Mouse (Mus musculus): ENCODE data around the gene Tbpl2. TPM values are rescaled to one million over a fixed set of nuclear protein-coding genes. Genes with fewer than 3 reads are reported as not detected.

Gene Tbpl2
- polyA plus RNA-seq (2012; rRNA removed): not detected in 2 replicates

DNA sequence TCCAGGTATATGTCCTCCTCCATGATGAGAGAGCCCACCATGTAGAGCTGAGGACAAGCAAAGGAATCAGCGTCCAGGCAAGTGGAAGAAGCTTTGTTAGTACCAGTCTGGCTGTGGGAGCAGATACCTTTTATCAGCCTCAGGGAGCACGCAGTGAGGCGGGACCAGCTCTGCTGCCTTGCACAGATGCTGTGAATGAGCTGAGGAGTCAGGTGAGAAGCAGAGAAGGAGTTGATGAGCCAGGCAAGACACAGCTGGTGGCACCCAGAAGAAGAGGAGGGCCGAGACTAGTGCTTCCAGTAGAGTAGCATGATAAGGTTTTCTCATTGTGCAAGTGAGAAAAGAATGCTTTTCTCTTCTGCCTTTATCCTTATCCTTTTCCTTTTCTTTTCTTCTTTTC, at the start of gene Tbpl2:
Gene Tbpl2 (minus strand): TSS at position 101 of the 400 bp plus-strand sequence.
- Histone ChIP-seq H3K27ac (ENCODE audit: insufficient read depth, low read length) (no peak within 1 kb of the TSS), H3K4me1 (ENCODE audit: control insufficient read depth, insufficient read depth, insufficient read length) (no peaks in the 10 kb centered on the region), H3K36me3 (ENCODE audit: control insufficient read depth, insufficient read depth, low read length) (no peaks in the 10 kb centered on the region), H3K27me3 (ENCODE audit: control insufficient read depth, insufficient read depth, low read length) (no peaks in the 10 kb centered on the region), H3K4me3 (ENCODE audit: extremely low read depth, insufficient read depth, insufficient read length) (no peak within 1 kb of the TSS)
- WGBS: 68% methylated on average over 4 of the region's 4 CpGs
- no peak for DNase-seq (ENCODE audit: low read depth in 1 of 2, low spot score in 2 of 2)
- TF ChIP-seq POLR2A (IDR thresholded peaks at IDR 0.05; ENCODE audit: low read depth, low read length) (no peak), CTCF (IDR thresholded peaks at IDR 0.05; ENCODE audit: extremely low read depth, insufficient read depth, insufficient read length, insufficient replicate concordance) (no peak)

DNA sequence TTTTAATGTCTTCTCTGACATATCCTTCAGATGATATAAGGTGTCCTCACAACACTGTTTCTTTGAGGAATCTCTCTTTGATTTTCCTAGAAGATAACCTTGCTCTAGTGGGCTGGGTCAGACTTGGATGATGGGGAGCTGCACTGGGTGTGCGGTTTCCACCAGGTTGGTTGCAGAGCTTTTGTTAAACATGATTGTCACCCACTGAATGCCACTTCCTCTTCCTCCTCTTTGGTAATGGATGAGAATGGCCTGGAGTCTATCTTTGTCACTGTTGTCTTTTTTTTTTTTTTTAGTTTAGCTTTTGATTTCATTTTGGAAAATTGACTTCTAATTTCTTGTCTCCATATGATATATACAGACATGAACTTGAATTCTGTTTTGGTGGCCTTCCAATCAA, 38.0 kb upstream of the Tbpl2 start:
- DNase-seq (ENCODE audit: low read depth in 1 of 2, low spot score in 2 of 2): no peak
- H3K27ac ChIP-seq (ENCODE audit: insufficient read depth, low read length): no peak overlapping the region
- no peak for TF ChIP-seq POLR2A (IDR thresholded peaks at IDR 0.05; ENCODE audit: low read depth, low read length)
- TF ChIP-seq CTCF (IDR thresholded peaks at IDR 0.05; ENCODE audit: extremely low read depth, insufficient read depth, insufficient read length, insufficient replicate concordance): no peak
- H3K27me3 ChIP-seq (ENCODE audit: control insufficient read depth, insufficient read depth, low read length): no peaks in the 10 kb centered on the region
- no peaks in the 10 kb centered on the region for H3K4me1 ChIP-seq (ENCODE audit: control insufficient read depth, insufficient read depth, insufficient read length)
- 65% methylated on average over 1 of the region's 1 CpGs for WGBS
- H3K36me3 ChIP-seq (ENCODE audit: control insufficient read depth, insufficient read depth, low read length): no peaks in the 10 kb centered on the region
- H3K4me3 ChIP-seq (ENCODE audit: extremely low read depth, insufficient read depth, insufficient read length): no peak overlapping the region

DNA sequence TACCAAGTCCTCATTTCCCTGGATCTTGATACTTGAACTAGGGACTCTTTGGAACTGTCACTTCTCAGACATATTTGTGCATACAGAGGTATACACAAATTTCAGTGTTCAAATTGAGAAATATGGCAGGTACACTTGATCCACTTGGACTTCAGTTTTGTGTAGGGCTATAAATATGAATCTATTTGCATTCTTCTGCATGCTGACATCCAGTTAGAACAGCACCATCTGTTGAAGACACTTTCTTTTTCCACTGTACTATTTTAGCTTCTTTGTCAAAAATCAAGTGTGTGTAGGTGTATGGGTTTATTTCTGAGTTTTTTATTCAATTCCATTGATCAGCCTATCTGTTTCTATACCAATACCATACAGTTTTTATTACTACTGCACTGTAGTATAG, 12.7 kb upstream of the Tbpl2 start:
- Histone ChIP-seq H3K4me3 (ENCODE audit: extremely low read depth, insufficient read depth, insufficient read length) (no peak overlapping the region), H3K27ac (ENCODE audit: insufficient read depth, low read length) (no peak overlapping the region), H3K36me3 (ENCODE audit: control insufficient read depth, insufficient read depth, low read length) (no peaks in the 10 kb centered on the region), H3K4me1 (ENCODE audit: control insufficient read depth, insufficient read depth, insufficient read length) (no peaks in the 10 kb centered on the region), H3K27me3 (ENCODE audit: control insufficient read depth, insufficient read depth, low read length) (no peaks in the 10 kb centered on the region)
- DNase-seq (ENCODE audit: low read depth in 1 of 2, low spot score in 2 of 2): no peak
- TF ChIP-seq CTCF (IDR thresholded peaks at IDR 0.05; ENCODE audit: extremely low read depth, insufficient read depth, insufficient read length, insufficient replicate concordance) (no peak), POLR2A (IDR thresholded peaks at IDR 0.05; ENCODE audit: low read depth, low read length) (no peak)

DNA sequence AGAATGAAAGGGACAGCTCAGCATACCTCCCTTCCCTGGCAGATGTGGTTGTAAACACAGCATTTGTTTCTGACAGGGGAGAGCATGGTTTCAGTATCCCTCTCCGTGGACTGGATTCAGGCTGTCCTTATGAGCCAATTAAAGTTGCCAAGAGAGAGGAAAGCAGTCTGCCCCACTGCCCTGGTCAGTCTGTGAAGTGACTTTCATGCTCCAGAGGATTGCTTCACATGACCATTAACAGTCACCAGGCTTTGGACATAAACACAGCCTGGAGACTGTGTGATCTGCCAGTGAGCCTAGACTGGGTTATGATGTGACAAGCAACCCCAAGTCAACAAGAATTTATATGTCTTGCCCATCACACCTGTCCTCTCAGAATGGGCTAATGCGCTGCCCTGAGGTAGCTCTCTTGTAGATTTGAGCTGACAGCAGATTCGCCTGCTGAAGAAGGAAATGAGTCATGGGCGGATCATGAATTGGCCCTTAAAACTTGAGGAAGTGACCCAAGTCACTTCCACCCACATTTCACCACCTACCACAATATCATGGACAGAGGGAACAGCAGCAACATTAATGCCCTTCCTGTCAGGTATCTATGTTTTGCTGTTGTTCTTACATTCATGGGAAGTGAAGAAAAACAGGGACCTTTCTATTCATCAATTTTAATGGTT, 7.4 kb upstream of the Tbpl2 start:
- WGBS: 61% methylated on average over 4 of the region's 4 CpGs
- no peaks in the 10 kb centered on the region for H3K4me1 ChIP-seq (ENCODE audit: control insufficient read depth, insufficient read depth, insufficient read length)
- no peaks in the 10 kb centered on the region for H3K27me3 ChIP-seq (ENCODE audit: control insufficient read depth, insufficient read depth, low read length)
- H3K36me3 ChIP-seq (ENCODE audit: control insufficient read depth, insufficient read depth, low read length): no peaks in the 10 kb centered on the region
- TF ChIP-seq CTCF (IDR thresholded peaks at IDR 0.05; ENCODE audit: extremely low read depth, insufficient read depth, insufficient read length, insufficient replicate concordance) (no peak), POLR2A (IDR thresholded peaks at IDR 0.05; ENCODE audit: low read depth, low read length) (no peak)
- DNase-seq (ENCODE audit: low read depth in 1 of 2, low spot score in 2 of 2): no peak
- no peak overlapping the region for H3K27ac ChIP-seq (ENCODE audit: insufficient read depth, low read length)
- no peak overlapping the region for H3K4me3 ChIP-seq (ENCODE audit: extremely low read depth, insufficient read depth, insufficient read length)

DNA sequence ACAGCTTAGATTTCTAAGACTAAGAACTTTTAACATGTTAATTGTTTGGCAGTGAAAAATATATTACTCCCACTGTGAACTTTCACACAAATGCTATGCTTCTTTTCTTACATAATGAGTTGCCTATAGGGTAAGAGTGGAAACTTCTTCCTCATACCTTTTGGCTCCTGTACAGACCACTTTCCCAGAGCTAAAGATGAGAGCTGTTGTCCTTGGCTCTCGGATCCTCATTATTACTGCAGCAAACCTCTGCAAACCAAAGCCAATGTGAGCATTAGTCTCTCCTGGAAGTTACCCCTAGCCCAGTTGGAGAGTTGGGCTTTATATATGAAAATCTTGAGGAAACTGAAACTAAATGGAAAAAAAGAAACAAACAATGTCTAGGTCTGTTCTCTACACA, 5.5 kb downstream of the Tbpl2 start:
- DNase-seq (ENCODE audit: low read depth in 1 of 2, low spot score in 2 of 2): no peak

DNA sequence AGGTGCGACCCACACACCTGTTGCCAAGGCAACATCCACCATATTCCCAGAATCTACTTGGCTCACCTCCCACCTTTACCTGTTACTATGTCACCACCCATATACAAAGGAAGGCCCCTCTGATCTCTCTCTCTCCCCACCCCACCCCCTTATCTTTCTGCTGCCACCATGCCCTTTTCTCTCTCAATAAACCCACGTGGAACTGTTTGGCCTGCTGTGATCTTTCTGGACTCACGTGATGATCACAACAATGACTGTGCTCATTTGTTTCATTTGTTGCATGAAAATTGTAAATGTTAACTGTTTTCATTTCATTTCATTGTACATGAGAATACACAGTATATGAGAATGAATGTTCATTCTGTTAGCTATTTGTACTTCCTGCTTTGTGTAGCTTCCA, 45.9 kb downstream of the Tbpl2 start:
- no peaks in the 10 kb centered on the region for H3K36me3 ChIP-seq (ENCODE audit: control insufficient read depth, insufficient read depth, low read length)
- no peak overlapping the region for H3K27ac ChIP-seq (ENCODE audit: insufficient read depth, low read length)
- H3K4me1 ChIP-seq (ENCODE audit: control insufficient read depth, insufficient read depth, insufficient read length): no peaks in the 10 kb centered on the region
- no peaks in the 10 kb centered on the region for H3K27me3 ChIP-seq (ENCODE audit: control insufficient read depth, insufficient read depth, low read length)
- WGBS: 86% methylated on average over 3 of the region's 3 CpGs
- no peak for DNase-seq (ENCODE audit: low read depth in 1 of 2, low spot score in 2 of 2)
- H3K4me3 ChIP-seq (ENCODE audit: extremely low read depth, insufficient read depth, insufficient read length): no peak overlapping the region
- no peak for TF ChIP-seq POLR2A (IDR thresholded peaks at IDR 0.05; ENCODE audit: low read depth, low read length)
- no peak for TF ChIP-seq CTCF (IDR thresholded peaks at IDR 0.05; ENCODE audit: extremely low read depth, insufficient read depth, insufficient read length, insufficient replicate concordance)

More for the DNA sequence above, 5.5 kb downstream of the Tbpl2 start:
- no peak overlapping the region for H3K27ac ChIP-seq (ENCODE audit: insufficient read depth, low read length)
- no peak overlapping the region for H3K4me3 ChIP-seq (ENCODE audit: extremely low read depth, insufficient read depth, insufficient read length)
- no peaks in the 10 kb centered on the region for H3K36me3 ChIP-seq (ENCODE audit: control insufficient read depth, insufficient read depth, low read length)
- TF ChIP-seq CTCF (IDR thresholded peaks at IDR 0.05; ENCODE audit: extremely low read depth, insufficient read depth, insufficient read length, insufficient replicate concordance) (no peak), POLR2A (IDR thresholded peaks at IDR 0.05; ENCODE audit: low read depth, low read length) (no peak)
- H3K27me3 ChIP-seq (ENCODE audit: control insufficient read depth, insufficient read depth, low read length): no peaks in the 10 kb centered on the region
- 77% methylated on average over 1 of the region's 1 CpGs for WGBS
- no peaks in the 10 kb centered on the region for H3K4me1 ChIP-seq (ENCODE audit: control insufficient read depth, insufficient read depth, insufficient read length)

DNA sequence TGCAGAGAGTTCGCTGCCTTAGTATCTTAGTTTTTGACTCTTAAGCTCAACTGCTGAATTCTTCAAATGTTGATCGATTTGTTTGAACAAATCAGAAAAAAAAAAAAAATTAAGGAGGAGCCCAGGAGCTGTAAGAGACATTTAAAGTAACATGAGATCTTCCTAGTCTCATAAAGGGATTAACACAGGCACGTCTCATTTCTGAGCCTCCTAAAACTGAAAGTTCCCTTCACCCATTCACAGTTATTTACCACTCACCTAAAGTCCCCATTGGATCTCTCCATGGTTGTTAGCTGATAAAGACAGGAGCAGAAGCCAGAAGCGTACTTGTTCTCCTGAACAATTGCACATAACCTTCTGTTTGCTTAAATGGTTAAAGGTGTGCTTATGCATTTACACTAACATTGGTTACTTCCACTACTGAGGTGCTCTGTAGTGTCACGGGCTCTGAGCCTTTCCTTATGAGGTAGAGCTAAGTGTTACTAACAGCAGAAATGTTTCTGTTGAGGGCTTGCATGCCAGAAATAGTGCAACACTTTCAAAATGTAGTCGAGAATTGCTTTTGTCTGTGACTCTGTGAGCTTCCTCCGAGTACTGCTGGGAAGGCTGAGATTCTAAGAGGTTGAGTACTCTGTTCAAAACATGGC, 46.9 kb downstream of the Tbpl2 start, which contains the start of gene Hnmt:
Gene Hnmt (minus strand): TSS at position 51 of the 647 bp plus-strand sequence.
- TF ChIP-seq CTCF (IDR thresholded peaks at IDR 0.05; ENCODE audit: extremely low read depth, insufficient read depth, insufficient read length, insufficient replicate concordance): no peak
- TF ChIP-seq POLR2A (IDR thresholded peaks at IDR 0.05; ENCODE audit: low read depth, low read length): no peak
- WGBS: 38% methylated on average over 7 of the region's 7 CpGs
- no peak for DNase-seq (ENCODE audit: low read depth in 1 of 2, low spot score in 2 of 2)
- no peak within 1 kb of the TSS for H3K27ac ChIP-seq (ENCODE audit: insufficient read depth, low read length)
- peak within 1 kb of the TSS; percentile 4 for H3K4me3 ChIP-seq (ENCODE audit: extremely low read depth, insufficient read depth, insufficient read length)
- H3K36me3 ChIP-seq (ENCODE audit: control insufficient read depth, insufficient read depth, low read length): no peaks in the 10 kb centered on the region
- no peaks in the 10 kb centered on the region for H3K4me1 ChIP-seq (ENCODE audit: control insufficient read depth, insufficient read depth, insufficient read length)
- H3K27me3 ChIP-seq (ENCODE audit: control insufficient read depth, insufficient read depth, low read length): no peaks in the 10 kb centered on the region
